Mouse (Mus musculus) midbrain, embryonic 14.5 days (tissue): ENCODE data around the gene Rmnd5b. TPM values are rescaled to one million over a fixed set of nuclear protein-coding genes. Genes with fewer than 3 reads are reported as not detected.
"Not testable (repeated sequence)": the region's sequence is repeated elsewhere in the genome, so short reads cannot be mapped to it uniquely, and the experiment has no call there.

Experiments
- ATAC-seq: fragments of 200-750 bp; cut with Nextera tagmentation; 2 replicates; pipeline ENCODE4 v1.8.0; 2017; ENCODE audit warnings: moderate number of reproducible peaks, moderate library complexity; ENCODE audit not compliant: low FRiP score, low TSS enrichment
- DNase-seq: peaks from one replicate; pipeline ENCODE4 v3.0.0-alpha.2; 2015
- H3K27ac ChIP-seq: fragments of 300-500 bp; sonication (generic); replicated peaks from 2 replicates; pipeline ENCODE4 v1.5.1; 2014; ENCODE audit warnings: mild to moderate bottlenecking, low read depth, low read length, moderate library complexity
- H3K27me3 ChIP-seq: fragments of 300-500 bp; sonication (generic); 2 replicates; pipeline ENCODE4 v1.6.1; 2014; ENCODE audit warnings: low read length, control low read depth, mixed read lengths; ENCODE audit not compliant: control insufficient read depth, insufficient read depth
- H3K36me3 ChIP-seq: fragments of 300-500 bp; sonication (generic); 2 replicates; pipeline ENCODE4 v1.6.1; 2014; ENCODE audit warnings: low read length, control low read depth; ENCODE audit not compliant: control insufficient read depth, insufficient read depth
- H3K4me1 ChIP-seq: fragments of 300-500 bp; sonication (generic); 2 replicates; pipeline ENCODE4 v1.6.1; 2014; ENCODE audit warnings: mild to moderate bottlenecking, antibody characterized with exemption, low read length, control low read depth; ENCODE audit not compliant: control insufficient read depth, insufficient read depth
- H3K4me2 ChIP-seq: fragments of 300-500 bp; sonication (generic); 2 replicates; pipeline ENCODE4 v1.6.1; 2014; ENCODE audit warnings: mild to moderate bottlenecking, low read length, moderate library complexity
- H3K4me3 ChIP-seq: fragments of 300-500 bp; sonication (generic); replicated peaks from 2 replicates; pipeline ENCODE4 v1.5.1; 2014; ENCODE audit warnings: low read depth, low read length
- H3K9ac ChIP-seq: fragments of 300-500 bp; sonication (generic); replicated peaks from 2 replicates; pipeline ENCODE4 v1.6.1; 2014; ENCODE audit warnings: mild to moderate bottlenecking, low read length, moderate library complexity
- H3K9me3 ChIP-seq: fragments of 300-500 bp; sonication (generic); 2 replicates; pipeline ENCODE4 v1.6.1; 2016; ENCODE audit warnings: low read length, control low read depth, mixed read lengths; ENCODE audit not compliant: control insufficient read depth
- WGBS: fragments of 180-500 bp; shearing (Covaris S2); extraction: QIAGEN DNeasy Blood & Tissue Kit; methylation state at CpG from one replicate; pipeline ENCODE4 v1.1.7; 2014; 5-methylcytosine and 5-hydroxymethylcytosine counted together
- polyA plus RNA-seq: library from polyadenylated mRNA; unstranded; fragments of >200 nt; fragmentation: Nextera tagmentation; extraction: Ambion mirVana; gene quantifications from 2 replicates; pipeline ENCODE4 v1.2.1, GENCODE M21; 2014

Rmnd5b gene
- polyA plus RNA-seq, 1 experiment from 2014 or later = 79.2 TPM

DNA sequence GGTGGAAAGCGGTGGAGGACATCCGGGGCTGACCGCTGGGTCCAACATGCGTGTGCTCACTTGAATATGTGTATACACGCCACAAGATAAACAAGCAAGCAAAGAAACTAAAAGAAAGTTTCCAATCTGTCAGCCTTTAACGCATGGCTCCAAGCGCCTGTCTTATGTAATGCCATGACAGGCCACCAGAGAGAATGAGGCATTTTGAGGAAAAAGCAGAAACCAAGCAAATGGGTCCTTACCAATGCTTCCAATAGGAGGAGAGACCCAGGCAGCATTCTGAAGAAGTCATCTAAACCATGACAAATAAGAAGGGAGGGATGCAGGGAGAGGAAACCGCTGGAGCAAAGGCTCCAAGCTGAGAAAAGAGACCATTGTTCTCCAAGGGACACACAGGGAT is 21.4 kb downstream of the Rmnd5b start:
- 81% methylated on average over 8 of the region's 8 CpGs for WGBS

DNA sequence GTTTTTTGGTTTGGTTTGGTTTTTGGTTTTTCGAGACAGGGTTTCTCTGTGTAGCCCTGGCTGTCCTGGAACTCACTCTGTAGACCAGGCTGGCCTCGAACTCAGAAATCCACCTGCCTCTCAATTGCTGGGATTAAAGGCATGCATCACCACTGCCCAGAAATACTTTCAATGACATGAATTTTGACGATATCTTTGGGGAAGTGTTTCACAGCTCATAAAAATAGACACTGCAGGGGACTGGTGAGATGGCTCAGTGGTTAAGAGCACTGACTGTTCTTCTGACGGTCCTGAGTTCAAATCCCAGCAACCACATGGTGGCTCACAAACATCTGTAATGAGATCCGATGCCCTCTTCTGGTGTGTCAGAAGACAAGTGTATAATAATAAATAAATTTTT is 25.8 kb downstream of the Rmnd5b start:
- H3K27ac ChIP-seq, H3K27me3 ChIP-seq, H3K9ac ChIP-seq, H3K4me1 ChIP-seq, H3K4me2 ChIP-seq, ATAC-seq, H3K36me3 ChIP-seq, H3K4me3 ChIP-seq, DNase-seq, H3K9me3 ChIP-seq: not testable (repeated sequence)
- WGBS = 87% methylated on average over 5 of the region's 5 CpGs

More for the DNA sequence above, 21.4 kb downstream of the Rmnd5b start:
- no peaks in the 10 kb centered on the region for H3K9me3 ChIP-seq
- H3K36me3 ChIP-seq = no peaks in the 10 kb centered on the region
- no peak overlapping the region for H3K27ac ChIP-seq
- H3K4me1 ChIP-seq = no peaks in the 10 kb centered on the region
- no peak overlapping the region for H3K4me2 ChIP-seq
- DNase-seq (no peak), ATAC-seq (no peak)
- H3K27me3 ChIP-seq = no peaks in the 10 kb centered on the region
- no peak overlapping the region for H3K4me3 ChIP-seq
- no peak overlapping the region for H3K9ac ChIP-seq

DNA sequence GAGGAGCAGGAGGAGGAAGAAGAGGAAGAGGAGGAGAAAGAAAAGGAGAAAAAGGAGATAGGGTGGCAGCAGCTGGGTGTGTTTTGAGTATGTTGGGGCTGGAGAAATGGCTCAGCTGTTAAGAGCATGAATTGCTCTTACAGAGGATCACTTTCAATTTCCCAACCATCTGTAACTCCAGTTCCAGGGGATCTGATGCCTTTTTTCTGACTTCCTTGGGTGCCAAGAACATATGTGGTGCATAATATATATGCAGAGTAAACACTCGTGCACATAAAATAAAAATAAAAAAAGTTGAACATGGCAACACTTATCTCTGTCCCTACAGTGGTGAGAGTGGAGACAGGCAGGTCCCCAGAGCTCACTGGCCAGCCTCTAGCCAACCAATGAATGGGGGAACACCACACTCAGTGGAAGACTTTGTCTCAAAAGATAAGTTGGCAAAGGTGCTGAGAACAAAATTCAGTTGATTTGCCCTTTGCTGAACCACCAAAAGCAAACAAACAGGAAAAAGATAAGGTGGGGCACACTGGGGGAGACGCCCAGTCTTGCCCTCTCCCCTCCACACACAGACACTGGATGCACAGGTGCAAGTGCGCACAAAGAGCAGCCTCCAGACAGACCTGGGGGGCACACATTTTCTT is 26.3 kb downstream of the Rmnd5b start:
- Histone ChIP-seq H3K27me3 (no peaks in the 10 kb centered on the region), H3K4me2 (no peak overlapping the region), H3K4me3 (no peak overlapping the region), H3K9me3 (no peaks in the 10 kb centered on the region), H3K4me1 (peaks cover 13% of the 10 kb centered on the region), H3K36me3 (peaks cover 5% of the 10 kb centered on the region), H3K9ac (no peak overlapping the region), H3K27ac (no peak overlapping the region)
- WGBS = 90% methylated on average over 3 of the region's 3 CpGs
- DNase-seq = no peak
- no peak for ATAC-seq

DNA sequence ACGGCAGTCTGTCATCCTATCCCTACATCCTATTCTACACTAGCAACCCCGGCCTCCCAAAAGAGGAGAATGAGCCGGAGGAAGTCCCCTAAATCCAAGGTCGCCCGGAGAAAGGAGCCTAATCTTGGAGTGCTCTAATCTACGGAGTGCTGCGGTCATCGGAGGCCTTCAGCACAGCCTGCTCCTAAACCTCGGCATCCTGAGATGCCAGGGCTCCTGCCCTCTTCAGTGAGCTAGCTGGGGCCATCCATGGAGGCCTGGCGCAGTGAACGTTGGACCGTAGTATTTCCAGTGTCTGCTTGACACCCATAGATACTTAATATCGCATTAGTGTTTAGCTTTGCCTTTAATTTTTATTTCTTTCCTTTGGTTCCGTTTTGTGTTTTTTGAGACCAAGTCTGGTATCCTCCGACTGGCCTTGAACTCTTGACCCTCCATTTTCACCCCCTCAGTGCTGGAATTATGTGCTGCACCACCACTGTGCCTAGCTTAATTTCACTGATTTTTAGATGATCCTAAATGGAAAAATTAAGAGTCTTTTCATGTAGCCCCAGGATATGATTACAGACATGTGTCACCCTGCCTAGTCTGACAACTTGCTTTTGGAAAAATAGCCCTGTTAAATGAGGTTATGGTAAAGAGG is 28.5 kb downstream of the Rmnd5b start:
- peak; percentile 53; the same call in 1 of the 2 replicates for ATAC-seq
- 11% methylated on average over 15 of the region's 15 CpGs for WGBS
- peak overlapping the region; percentile 71 for H3K4me2 ChIP-seq

DNA sequence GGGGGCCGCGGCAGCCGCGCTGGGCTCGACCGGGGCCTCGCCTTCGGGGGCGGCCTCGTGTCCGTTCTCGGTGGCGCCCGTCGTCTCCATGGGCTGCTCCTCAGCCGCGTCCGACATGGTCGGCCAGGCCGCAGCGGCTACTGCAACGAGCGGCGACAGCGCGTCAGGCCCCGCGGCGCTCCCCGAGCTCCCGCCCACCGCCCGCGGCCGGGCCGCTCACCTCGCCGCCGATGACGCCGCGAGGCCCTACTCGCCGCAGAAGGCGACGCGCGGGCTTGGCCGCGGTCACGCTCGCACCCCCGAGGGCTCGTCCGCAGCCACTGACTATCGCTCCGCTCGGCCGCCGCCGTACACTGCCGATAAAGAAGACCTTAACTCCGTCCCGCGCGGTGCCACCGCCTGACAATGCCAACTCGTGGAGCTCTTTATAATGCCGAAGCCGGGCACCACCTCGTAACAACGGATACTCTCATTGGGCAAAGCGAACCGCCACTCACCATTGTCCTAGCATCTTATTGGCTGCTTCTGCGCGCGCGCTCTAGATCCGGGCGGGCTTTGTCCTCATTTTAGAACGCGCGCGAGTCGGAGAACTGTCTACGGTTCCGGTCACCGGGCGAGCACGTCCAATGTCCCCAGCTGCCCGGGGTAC is 29.1 kb downstream of the Rmnd5b start, which contains the start of gene Hnrnpab:
Gene Hnrnpab, minus strand, starts transcription at position 401 of the 649 bp plus-strand sequence.
- peaks cover 20% of the 10 kb centered on the region for H3K4me1 ChIP-seq
- H3K4me3 ChIP-seq = peak within 1 kb of the TSS; percentile 96
- H3K9me3 ChIP-seq = no peaks in the 10 kb centered on the region
- under 1% methylated on average over 91 of the region's 91 CpGs for WGBS
- H3K36me3 ChIP-seq = peaks cover 34% of the 10 kb centered on the region
- peak within 1 kb of the TSS; percentile 99 for H3K9ac ChIP-seq
- peak within 1 kb of the TSS; percentile 94 for H3K4me2 ChIP-seq
- DNase-seq (peak; percentile 99), ATAC-seq (peak; percentile 94)
- H3K27ac ChIP-seq = peak within 1 kb of the TSS; percentile 94
- no peaks in the 10 kb centered on the region for H3K27me3 ChIP-seq

More for the DNA sequence above, 28.5 kb downstream of the Rmnd5b start:
- Histone ChIP-seq H3K36me3 (peaks cover 27% of the 10 kb centered on the region), H3K4me1 (peaks cover 20% of the 10 kb centered on the region), H3K27ac (peak overlapping the region; percentile 94), H3K9ac (peak overlapping the region; percentile 99), H3K27me3 (no peaks in the 10 kb centered on the region), H3K4me3 (peak overlapping the region; percentile 96), H3K9me3 (no peaks in the 10 kb centered on the region)
- DNase-seq = no peak

DNA sequence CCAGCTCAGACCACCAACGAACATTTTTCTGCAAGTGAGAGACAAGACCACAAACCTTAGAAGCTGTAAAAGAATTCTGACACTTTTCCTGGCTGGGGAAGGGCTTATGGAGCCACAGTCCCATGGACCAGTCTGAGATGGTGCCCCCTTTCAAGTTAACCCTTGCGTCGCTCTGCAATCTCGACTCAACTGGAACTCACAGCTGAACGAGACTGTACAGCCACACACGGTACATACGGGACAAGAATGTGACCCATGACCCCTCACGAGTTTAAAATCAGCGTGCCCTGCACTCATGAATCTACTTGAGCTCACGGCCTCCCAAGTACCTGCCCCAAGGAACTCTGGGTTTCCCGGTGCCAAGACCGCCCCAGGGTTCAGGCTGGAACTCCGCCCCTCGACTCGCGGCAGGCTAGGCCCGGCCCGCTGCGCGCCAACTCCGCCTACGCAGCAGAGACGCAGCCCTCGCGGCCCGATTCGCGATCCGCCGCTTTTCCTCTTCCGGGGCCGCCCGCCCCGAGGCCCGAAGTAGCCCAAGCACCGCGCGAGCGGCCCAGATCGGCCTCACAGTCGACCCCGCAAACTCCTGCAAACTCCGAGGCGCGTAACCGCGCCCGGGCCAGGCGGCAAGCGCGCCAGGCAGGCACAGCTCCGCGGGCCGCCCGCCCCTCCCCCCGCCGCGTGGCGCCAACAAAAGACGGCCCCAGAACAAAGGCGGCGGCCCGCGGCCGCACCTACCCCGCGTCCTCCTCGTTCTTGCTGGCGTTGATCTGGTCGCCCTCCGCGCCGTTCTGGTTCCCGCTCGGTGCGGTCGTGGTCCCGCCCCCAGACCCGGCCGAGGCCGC is 29.9 kb downstream of the Rmnd5b start:
- H3K27ac ChIP-seq = peak overlapping the region; percentile 94
- under 1% methylated on average over 80 of the region's 81 CpGs for WGBS
- H3K9me3 ChIP-seq = no peaks in the 10 kb centered on the region
- peak overlapping the region; percentile 99 for H3K9ac ChIP-seq
- H3K4me1 ChIP-seq = peaks cover 20% of the 10 kb centered on the region
- peak; percentile 86 for DNase-seq
- peak overlapping the region; percentile 94 for H3K4me2 ChIP-seq
- H3K4me3 ChIP-seq = peak overlapping the region; percentile 96
- peak; percentile 67 for ATAC-seq
- peaks cover 41% of the 10 kb centered on the region for H3K36me3 ChIP-seq
- no peaks in the 10 kb centered on the region for H3K27me3 ChIP-seq

DNA sequence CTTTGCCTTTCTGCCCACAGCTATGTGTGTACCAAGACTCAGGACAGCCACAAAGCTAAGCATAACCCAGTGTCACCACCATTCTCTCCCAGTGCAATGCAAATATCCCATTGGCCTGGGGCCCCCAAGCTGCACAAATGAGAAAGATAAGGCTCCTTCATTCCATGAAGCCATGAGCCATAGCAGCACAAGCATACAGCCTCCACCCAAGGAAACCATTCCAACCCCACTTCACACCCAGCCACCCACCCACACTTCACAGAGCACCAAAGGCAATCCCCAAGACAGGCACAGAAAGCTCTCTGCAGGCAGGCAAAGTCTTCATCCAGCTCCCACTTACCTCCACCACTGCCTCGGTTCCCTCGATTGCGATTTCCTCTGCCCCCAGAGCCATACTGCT is 33.4 kb downstream of the Rmnd5b start:
- no peaks in the 10 kb centered on the region for H3K27me3 ChIP-seq
- peaks cover 15% of the 10 kb centered on the region for H3K4me1 ChIP-seq
- DNase-seq = no peak
- no peak overlapping the region for H3K9ac ChIP-seq
- H3K27ac ChIP-seq = no peak overlapping the region
- H3K4me3 ChIP-seq = no peak overlapping the region
- no peak overlapping the region for H3K4me2 ChIP-seq
- H3K9me3 ChIP-seq = no peaks in the 10 kb centered on the region
- 86% methylated on average over 3 of the region's 3 CpGs for WGBS
- ATAC-seq = no peak
- peaks cover 76% of the 10 kb centered on the region for H3K36me3 ChIP-seq

DNA sequence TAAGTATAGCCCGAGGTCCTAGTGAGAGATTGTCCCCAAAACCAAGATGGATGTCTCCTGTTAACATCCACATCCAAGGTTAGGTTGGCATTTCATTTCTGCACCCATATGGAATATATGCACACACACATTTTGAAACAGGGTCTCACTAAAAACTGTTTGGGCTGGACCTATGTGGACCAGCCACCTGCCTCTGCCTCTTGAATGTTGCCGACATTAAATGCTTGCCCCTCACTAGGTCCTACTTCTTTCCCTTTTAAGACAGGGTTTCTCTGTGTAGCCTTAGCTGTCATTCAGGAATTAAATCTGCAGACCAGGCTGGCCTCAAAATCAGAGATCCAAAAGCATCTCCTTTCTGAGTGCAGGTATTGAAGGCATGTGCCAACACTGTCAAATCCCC is 38.1 kb downstream of the Rmnd5b start:
- ATAC-seq (no peak), DNase-seq (no peak)
- Histone ChIP-seq H3K4me1 (no peaks in the 10 kb centered on the region), H3K9me3 (no peaks in the 10 kb centered on the region), H3K4me2 (no peak overlapping the region), H3K36me3 (peaks cover 97% of the 10 kb centered on the region), H3K4me3 (no peak overlapping the region), H3K27me3 (no peaks in the 10 kb centered on the region), H3K27ac (no peak overlapping the region), H3K9ac (no peak overlapping the region)
- 87% methylated on average over 2 of the region's 2 CpGs for WGBS
